Mouse (Mus musculus) cerebellum, postnatal 10 days (tissue): Measurements from ENCODE around the gene Ppfia2.

Experiments
- DNase-seq, 2 experiments: peaks; one replicate each; pipeline ENCODE4 v3.0.0; 2021; ENCODE audit warnings: mixed read lengths in 2 of 2

The Ppfia2 gene

GRCm38 (mm10) chr10:106670170-106670569 is 200.0 kb downstream of the Ppfia2 start:
- no peak for DNase-seq

GRCm38 (mm10) chr10:106681395-106681794 is 211.3 kb downstream of the Ppfia2 start:
- DNase-seq: peak; percentile 70 to 78

DNA sequence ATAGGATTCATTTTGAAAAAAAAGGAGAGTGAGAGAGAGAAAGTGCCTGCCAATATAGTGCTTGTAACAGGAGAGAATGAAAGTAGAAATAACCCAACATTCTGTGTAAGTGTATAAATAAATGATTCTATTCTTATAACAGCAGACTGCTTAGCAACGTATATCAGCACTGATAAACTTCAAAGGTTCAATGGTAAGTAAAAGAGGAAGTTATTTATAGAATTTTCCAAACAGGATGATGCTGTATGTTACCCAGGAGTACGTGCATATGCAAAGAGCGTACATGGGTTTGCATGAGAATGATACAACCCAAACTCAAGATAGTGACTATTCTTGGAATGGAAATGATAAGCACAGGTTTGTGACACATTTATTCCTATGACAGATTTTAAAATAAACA is 215.4 kb downstream of the Ppfia2 start:
- DNase-seq: no peak

GRCm38 (mm10) chr10:106719936-106720335 is 249.8 kb downstream of the Ppfia2 start:
- DNase-seq: peak; percentile 30 to 48

GRCm38 (mm10) chr10:106732265-106732664 is 262.1 kb downstream of the Ppfia2 start:
- DNase-seq: peak; percentile 87

DNA sequence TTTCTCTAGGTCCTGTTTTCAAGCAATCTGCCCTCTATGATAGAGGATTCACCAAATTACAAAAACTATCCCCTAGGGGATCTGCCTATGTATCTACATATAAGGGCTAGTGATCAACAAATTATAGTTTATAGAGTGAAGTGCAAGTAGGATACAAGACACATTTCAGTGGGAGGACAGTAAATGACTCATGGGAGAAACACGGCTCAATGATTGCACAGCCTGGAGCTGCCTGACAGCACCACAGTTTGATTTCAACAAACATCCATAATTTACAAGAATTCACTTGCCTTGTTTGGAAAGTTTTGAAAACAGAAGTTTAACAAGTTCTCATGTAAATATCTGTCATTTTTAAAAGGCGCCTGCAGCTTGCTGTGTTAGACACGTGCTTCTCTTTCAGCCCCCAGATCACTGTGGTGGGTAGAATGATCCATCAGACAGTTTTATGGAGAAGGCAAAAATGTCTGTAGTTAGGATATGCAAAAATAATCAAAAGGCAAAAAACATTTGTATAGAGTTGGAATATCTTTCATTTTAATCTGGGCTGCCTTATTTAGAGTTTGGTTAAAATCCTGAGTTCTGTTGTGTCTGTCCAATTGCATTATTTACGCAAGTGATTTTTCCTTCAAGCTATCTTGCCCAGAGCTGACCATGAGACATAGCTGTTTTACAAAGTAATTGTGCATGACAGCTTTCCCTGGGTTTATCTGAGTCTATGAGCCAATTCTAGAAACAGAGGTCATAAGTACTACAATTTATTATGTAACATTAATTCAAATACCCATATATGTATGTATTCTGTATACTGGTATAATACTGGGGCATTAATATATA is 266.3 kb downstream of the Ppfia2 start:
- peak in 1 of 2 experiments; percentile 16 for DNase-seq

DNA sequence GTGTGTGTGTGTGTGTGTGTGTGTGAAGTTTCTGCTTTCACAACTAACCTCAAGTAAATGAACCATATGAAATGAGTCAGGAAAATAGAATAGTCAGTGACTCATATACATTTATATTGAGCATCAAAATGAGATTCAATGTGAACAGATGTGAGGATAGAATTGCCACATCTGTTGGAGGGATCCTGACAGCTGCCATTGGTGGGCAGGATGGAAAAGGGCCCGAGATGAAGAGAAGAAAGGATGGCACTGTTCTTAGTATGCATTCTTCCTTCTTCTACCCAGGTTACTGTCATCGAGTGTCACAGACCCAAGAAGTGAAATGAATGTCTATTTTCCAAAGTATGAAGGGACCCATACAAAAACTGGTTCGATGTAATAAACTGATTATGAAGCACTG is 268.1 kb downstream of the Ppfia2 start:
- no peak for DNase-seq

DNA sequence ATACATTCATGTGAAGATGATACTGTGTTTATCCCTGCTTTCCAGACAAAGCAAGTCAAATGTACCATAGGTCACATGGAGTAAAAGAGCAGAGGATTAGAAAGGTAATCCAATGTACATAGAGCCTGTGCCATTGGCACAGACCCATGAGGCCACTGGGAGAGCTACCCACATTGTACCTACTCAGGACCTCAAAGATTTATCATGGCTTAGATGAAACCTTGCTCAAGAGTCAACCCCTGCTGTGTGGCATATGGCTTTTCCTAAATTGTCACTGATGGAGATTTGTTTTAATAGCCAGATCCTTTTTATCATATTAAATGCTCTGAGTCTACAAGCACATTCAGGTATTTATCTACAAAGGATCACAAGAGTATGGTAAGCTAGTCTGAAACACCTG is 274.8 kb downstream of the Ppfia2 start:
- DNase-seq: peak; percentile 17 to 33

- DNase-seq: peak; percentile 43 to 58
These were observed 290.9 kb downstream of the Ppfia2 start for GRCm38 (mm10) chr10:106761061-106761460.

- DNase-seq: peak; percentile 14 to 18
These were observed 293.6 kb downstream of the Ppfia2 start for GRCm38 (mm10) chr10:106763785-106764184.

DNA sequence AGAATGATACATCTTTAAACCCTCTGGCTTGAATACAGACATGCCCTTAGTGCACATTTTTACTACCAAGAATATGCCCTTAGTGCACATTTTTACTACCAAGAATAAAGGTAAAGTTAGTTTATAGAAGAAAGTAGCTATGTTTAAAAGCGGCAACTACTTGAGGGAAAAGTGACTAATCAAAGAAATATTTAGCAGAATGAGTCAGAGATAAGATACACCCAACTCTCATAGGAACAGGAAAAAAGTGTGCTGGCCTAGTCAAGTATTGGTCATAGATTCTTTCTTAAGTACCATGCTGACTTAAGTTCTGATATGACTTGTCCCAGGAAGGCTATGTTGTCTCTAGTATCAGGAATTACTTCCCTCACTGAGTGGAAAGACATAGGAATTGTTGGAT is 305.4 kb downstream of the Ppfia2 start:
- DNase-seq: no peak

GRCm38 (mm10) chr10:106815447-106815846 is 345.3 kb downstream of the Ppfia2 start:
- no peak for DNase-seq

- no peak for DNase-seq
These were observed 348.2 kb downstream of the Ppfia2 start for GRCm38 (mm10) chr10:106818381-106818780.

- no peak for DNase-seq
These were observed 354.1 kb downstream of the Ppfia2 start for GRCm38 (mm10) chr10:106824215-106824614.

DNA sequence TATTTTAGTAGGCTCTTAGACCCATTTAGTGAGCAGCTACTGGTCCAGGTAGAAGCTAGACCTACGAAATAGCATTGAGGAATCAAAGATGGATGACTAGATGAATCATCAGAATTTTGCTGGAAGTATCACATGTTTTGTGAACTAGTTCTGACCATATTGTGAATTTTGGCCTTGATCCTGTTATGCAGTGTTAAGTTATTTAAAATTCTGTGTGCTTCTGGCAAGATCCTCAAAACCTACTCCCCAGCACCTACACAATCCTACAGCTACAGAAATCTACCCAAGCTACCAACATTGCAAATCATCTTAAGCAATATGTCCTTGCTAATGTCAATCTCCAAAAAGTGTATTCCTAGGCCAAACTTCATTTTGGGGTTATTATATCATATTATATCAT is 368.3 kb downstream of the Ppfia2 start:
- DNase-seq: no peak

- peak; percentile 60 to 66 for DNase-seq
These were observed 388.0 kb downstream of the Ppfia2 start for GRCm38 (mm10) chr10:106858106-106858505.

DNA sequence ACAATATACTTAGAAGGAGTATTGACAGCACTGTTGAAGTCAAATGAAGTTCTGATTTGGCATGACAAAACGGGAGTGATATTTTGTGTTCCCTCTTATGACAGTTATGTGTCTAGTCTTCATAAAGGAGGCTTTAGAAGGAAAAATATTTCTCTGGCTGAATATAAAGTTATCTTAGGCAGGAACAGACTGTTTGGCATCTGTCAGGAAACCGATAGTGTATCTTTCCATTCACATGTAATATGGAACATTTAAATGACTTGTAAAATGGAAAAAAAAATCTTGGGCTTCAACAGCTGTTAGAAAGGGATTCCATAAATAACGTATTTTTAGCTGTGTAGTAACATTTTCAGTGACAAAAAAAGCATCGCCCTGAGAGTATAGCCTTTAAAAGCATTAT is 400.1 kb downstream of the Ppfia2 start:
- DNase-seq: no peak

DNA sequence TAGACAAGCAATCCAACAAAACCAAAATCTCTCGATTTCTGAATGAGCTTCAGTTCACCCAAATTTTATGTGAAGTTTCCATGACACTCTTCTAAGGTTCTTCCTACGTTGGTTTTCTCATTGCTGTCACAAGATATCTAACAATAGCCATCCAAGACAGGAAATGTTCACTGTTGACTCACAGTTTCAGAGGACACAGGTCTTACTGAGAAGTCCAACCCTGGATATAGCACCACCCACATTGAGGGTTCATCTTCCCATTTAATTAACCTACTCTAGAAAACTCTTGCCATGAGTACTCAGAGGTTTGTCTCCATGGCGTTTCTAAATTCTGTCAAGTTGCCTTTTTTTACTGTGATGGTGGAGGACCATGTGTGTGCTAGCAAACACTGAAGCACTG is 401.7 kb downstream of the Ppfia2 start:
- DNase-seq: no peak

- no peak for DNase-seq
These were observed 402.6 kb downstream of the Ppfia2 start for GRCm38 (mm10) chr10:106872714-106873113.

DNA sequence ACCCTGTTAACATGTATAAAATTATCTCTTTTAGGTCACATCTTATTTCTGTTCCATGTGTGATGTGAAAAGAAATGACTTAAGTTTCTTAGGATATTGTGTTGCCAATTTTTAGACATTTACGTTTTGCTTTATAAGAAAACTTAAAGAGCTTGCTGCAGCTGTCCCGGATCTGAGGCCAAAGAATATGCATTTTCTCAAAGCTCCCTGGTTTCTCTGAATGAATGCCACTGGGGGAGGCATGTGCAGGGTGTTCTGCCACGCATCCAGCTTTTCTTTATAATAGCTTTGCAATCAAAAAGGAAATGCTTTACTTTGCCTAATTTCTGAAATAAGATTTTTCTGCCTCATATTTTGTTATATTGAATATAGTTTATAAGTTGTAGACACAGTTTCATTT is 411.2 kb downstream of the Ppfia2 start:
- no peak for DNase-seq

- DNase-seq: no peak
These were observed 426.2 kb downstream of the Ppfia2 start for GRCm38 (mm10) chr10:106896351-106896750.

DNA sequence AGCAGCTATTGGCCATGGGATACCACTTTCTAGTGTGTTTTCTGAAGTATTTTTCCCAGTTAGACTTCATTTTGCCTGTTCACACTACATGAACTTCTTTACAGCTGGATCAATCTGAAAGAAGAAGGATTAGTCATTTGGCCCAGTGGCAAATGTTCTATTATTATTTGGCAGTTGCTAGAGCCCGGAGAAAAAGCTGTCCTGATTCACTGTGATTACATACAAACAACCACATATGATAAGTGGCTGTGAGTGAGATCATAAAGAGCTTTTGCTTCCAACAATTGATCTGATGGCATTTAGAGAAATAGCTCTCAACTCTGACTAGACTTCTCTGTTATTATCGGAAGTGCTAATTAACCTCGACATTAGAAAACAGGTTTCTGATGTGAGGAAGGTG is 440.0 kb downstream of the Ppfia2 start:
- DNase-seq: no peak

DNA sequence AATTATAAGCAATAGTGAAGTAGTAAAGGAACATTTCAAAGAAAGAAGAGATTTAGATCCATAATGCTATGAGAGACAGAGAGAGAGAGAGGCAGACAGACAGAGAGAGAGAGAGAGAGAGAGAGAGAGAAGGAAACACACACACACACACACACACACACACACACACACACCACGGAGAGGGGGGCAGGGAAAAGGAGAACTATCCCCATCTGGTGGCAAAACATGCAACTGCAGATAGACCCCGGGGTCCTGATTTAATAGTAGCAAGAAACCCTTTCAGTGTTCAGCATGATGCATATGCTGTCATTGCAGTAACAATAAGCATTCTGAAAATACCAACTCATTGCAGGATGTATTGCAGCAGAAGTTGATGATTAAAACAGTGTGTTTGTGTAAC is 442.9 kb downstream of the Ppfia2 start:
- DNase-seq: peak; percentile 45 to 51

DNA sequence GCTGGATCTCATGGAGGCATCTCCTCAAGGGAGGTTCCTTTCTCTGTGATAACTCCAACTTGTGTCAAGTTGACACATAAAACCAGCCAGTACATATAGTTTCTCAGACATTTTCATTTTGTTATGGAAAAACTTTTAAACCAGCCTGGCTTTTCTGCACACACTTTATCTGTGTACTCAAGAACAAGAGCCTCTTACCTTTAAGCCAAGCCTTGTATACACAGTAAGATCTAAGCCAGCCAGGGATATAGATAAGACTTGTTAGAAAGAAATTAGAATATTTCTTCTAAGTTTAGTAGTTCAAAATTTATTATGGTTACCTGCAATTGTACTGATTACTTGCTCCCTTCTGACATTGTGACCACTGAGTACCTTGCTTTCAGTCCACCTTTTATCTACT is 444.1 kb downstream of the Ppfia2 start:
- DNase-seq: no peak

- DNase-seq: no peak
These were observed 444.7 kb downstream of the Ppfia2 start for GRCm38 (mm10) chr10:106914822-106915221.
